Mouse (Mus musculus) left cerebral cortex, adult 11 months (tissue): ENCODE measurements around the gene Ugt1a6a.
"Not testable (repeated sequence)": the region's sequence is repeated elsewhere in the genome, so short reads cannot be mapped to it uniquely, and the experiment has no call there.

ENCODE experiments used
- DNase-seq: peaks from one replicate; pipeline ENCODE4 v3.0.0; 2022; ENCODE audit warnings: low spot score

Gene Ugt1a6a

GRCm38 (mm10) chr1:88135229-88135904 is 758 bp downstream of the Ugt1a6a start:
- not testable (repeated sequence) for DNase-seq

- DNase-seq: no peak
Observed at GRCm38 (mm10) chr1:88136646-88137045, 2.0 kb downstream of the Ugt1a6a start.

GRCm38 (mm10) chr1:88137264-88137663 is 2.7 kb downstream of the Ugt1a6a start:
- DNase-seq: no peak

- no peak for DNase-seq
Observed at GRCm38 (mm10) chr1:88138145-88138544, 3.5 kb downstream of the Ugt1a6a start.

GRCm38 (mm10) chr1:88140492-88140891 is 5.9 kb downstream of the Ugt1a6a start:
- not testable (repeated sequence) for DNase-seq

- DNase-seq: not testable (repeated sequence)
Observed at GRCm38 (mm10) chr1:88143966-88144675, 9.5 kb downstream of the Ugt1a6a start.

GRCm38 (mm10) chr1:88145278-88145677 is 10.7 kb downstream of the Ugt1a6a start:
- not testable (repeated sequence) for DNase-seq

- not testable (repeated sequence) for DNase-seq
Observed at GRCm38 (mm10) chr1:88150133-88150532, 15.5 kb downstream of the Ugt1a6a start.

- no peak for DNase-seq
Observed at GRCm38 (mm10) chr1:88158430-88158829, 23.8 kb downstream of the Ugt1a6a start.

GRCm38 (mm10) chr1:88165711-88166110 is 31.1 kb downstream of the Ugt1a6a start, which contains the start of gene Ugt1a5:
Gene Ugt1a5, plus strand, starts transcription at chr1:88166012.
- DNase-seq: no peak

GRCm38 (mm10) chr1:88172190-88172589 is 37.6 kb downstream of the Ugt1a6a start:
- DNase-seq: not testable (repeated sequence)

- DNase-seq: no peak
Observed at GRCm38 (mm10) chr1:88179657-88180056, 45.0 kb downstream of the Ugt1a6a start.

GRCm38 (mm10) chr1:88186325-88186935 is 51.8 kb downstream of the Ugt1a6a start:
- DNase-seq: no peak

GRCm38 (mm10) chr1:88192136-88192535 is 57.5 kb downstream of the Ugt1a6a start:
- DNase-seq: no peak

GRCm38 (mm10) chr1:88195687-88196086 is 61.1 kb downstream of the Ugt1a6a start:
- DNase-seq: no peak

- DNase-seq: no peak
Observed at GRCm38 (mm10) chr1:88197443-88197842, 62.8 kb downstream of the Ugt1a6a start.

- DNase-seq: no peak
Observed at GRCm38 (mm10) chr1:88199996-88200395, 65.4 kb downstream of the Ugt1a6a start.

GRCm38 (mm10) chr1:88200456-88200855 is 65.8 kb downstream of the Ugt1a6a start, which contains the start of gene Ugt1a2:
Gene Ugt1a2, plus strand, starts transcription at chr1:88200601.
- no peak for DNase-seq

- peak; percentile 72 for DNase-seq
Observed at GRCm38 (mm10) chr1:88205294-88205922, 70.8 kb downstream of the Ugt1a6a start, which contains the start of gene Dnajb3. Gene Dnajb3, minus strand, starts transcription at chr1:88205782.

- no peak for DNase-seq
Observed at GRCm38 (mm10) chr1:88206843-88207479, 72.4 kb downstream of the Ugt1a6a start.

GRCm38 (mm10) chr1:88211812-88212211 is 77.2 kb downstream of the Ugt1a6a start, which contains the start of gene Ugt1a1:
Gene Ugt1a1, plus strand, starts transcription at chr1:88211959.
- no peak for DNase-seq
